ENCODE assay signal across 24 mouse cellular contexts in the genomic region with DNA sequence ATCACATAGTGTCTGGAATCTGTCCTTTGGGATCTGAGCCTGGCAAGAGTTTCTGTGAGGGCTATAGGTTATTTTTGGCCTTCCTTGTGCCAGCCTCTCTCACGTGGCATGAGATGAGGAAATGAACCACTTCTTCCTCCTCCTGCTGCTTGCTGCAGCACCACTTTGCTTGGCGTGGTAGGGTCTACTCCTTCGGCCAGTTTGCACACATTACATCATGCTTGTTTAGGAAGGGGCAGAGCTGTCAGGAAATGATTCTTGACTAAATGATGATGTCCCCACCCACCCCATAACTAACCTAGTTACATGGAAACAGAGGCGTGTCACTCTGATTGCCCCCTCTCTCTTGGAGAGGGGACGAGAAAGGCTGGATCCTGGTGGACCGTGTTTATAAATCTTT. TPM values are rescaled to one million over a fixed set of nuclear protein-coding genes. Genes with fewer than 3 reads are reported as not detected.
DNase-seq lines count a peak whose midpoint lies in the region; ATAC-seq and TF ChIP-seq lines count a peak whose summit lies in the region.
"Had no signal": no experiment of that assay in that cellular context is flagged by ENCODE, and none has a peak within 500 bp of the region (broad histone marks: within the 10 kb centered on the region; RNA-seq: fewer than 3 reads in every experiment).

No protein-coding gene starts in this region.

- H3K27ac ChIP-seq in lung, embryonic 16.5 days (ENCODE audit: low read length): no peak overlapping the region
- H3K27ac ChIP-seq in bone marrow macrophage, adult 2 months (ENCODE audit: insufficient read depth, low read depth, low read length): peak overlapping the region; percentile 86
- H3K27ac ChIP-seq in lung, postnatal 0 days (ENCODE audit: low read length): no peak overlapping the region
- H3K27ac ChIP-seq in intestine, postnatal 0 days (ENCODE audit: low read depth, low read length): no peak overlapping the region
- H3K27ac ChIP-seq in intestine, embryonic 15.5 days: no peak overlapping the region
- H3K27ac ChIP-seq: forebrain, embryonic 13.5 days; heart, embryonic 10.5 days; hindbrain, embryonic 12.5 days; kidney, postnatal 0 days; limb, embryonic 10.5 days; midbrain, embryonic 10.5 days; neural tube, embryonic 12.5 days had no signal

- peak; percentile 68 for TF ChIP-seq EP300 in lung, postnatal 0 days (IDR thresholded peaks at IDR 0.05)

- WGBS in lung, embryonic 16.5 days: 48% methylated on average over 6 of the region's 6 CpGs
- WGBS in lung, adult 2 months: 30% methylated on average over 6 of the region's 6 CpGs
- 53% methylated on average over 6 of the region's 6 CpGs for WGBS in lung, postnatal 0 days
- 42% methylated on average over 6 of the region's 6 CpGs for WGBS in intestine, postnatal 0 days
- 60% methylated on average over 6 of the region's 6 CpGs for WGBS in intestine, embryonic 15.5 days

- TF ChIP-seq CTCF in lung, adult 2 months (IDR thresholded peaks at IDR 0.05; ENCODE audit: insufficient read depth, low read length): no peak
- TF ChIP-seq CTCF in bone marrow macrophage, adult 2 months (IDR thresholded peaks at IDR 0.05; ENCODE audit: low read depth, low read length): no peak
- no peak for TF ChIP-seq CTCF in lung, postnatal 0 days (IDR thresholded peaks at IDR 0.05)
- TF ChIP-seq CTCF in intestine, postnatal 0 days (IDR thresholded peaks at IDR 0.05; ENCODE audit: low read depth): no peak

- H3K36me3 ChIP-seq in lung, embryonic 16.5 days (ENCODE audit: control insufficient read depth, insufficient read depth, low read length): no peaks in the 10 kb centered on the region
- H3K36me3 ChIP-seq in lung, postnatal 0 days (ENCODE audit: insufficient read depth, low read length): no peaks in the 10 kb centered on the region
- no peaks in the 10 kb centered on the region for H3K36me3 ChIP-seq in intestine, postnatal 0 days (ENCODE audit: control insufficient read depth, insufficient read depth)
- no peaks in the 10 kb centered on the region for H3K36me3 ChIP-seq in intestine, embryonic 15.5 days
- H3K36me3 ChIP-seq: G1E; heart, embryonic 10.5 days; hindbrain, embryonic 12.5 days; limb, embryonic 10.5 days; midbrain, embryonic 10.5 days; neural tube, embryonic 12.5 days had no signal

- H3K27me3 ChIP-seq in lung, embryonic 16.5 days (ENCODE audit: control insufficient read depth, insufficient read depth, low read depth, low read length): no peaks in the 10 kb centered on the region
- H3K27me3 ChIP-seq in lung, postnatal 0 days (replicated peaks; ENCODE audit: insufficient read depth, low read length): no peaks in the 10 kb centered on the region
- H3K27me3 ChIP-seq in intestine, postnatal 0 days (replicated peaks; ENCODE audit: control insufficient read depth, insufficient read depth, low read length): no peaks in the 10 kb centered on the region
- H3K27me3 ChIP-seq in intestine, embryonic 15.5 days (replicated peaks): no peaks in the 10 kb centered on the region
- H3K27me3 ChIP-seq: forebrain, embryonic 13.5 days; hindbrain, embryonic 12.5 days; neural tube, embryonic 12.5 days had no signal

- H3K4me3 ChIP-seq in lung, embryonic 16.5 days (ENCODE audit: low read length): no peak overlapping the region
- no peak overlapping the region for H3K4me3 ChIP-seq in lung, adult 2 months (replicated peaks; ENCODE audit: extremely low read depth, low read depth, low read length)
- H3K4me3 ChIP-seq in bone marrow macrophage, adult 2 months (ENCODE audit: insufficient read depth, low read length): no peak overlapping the region
- no peak overlapping the region for H3K4me3 ChIP-seq in lung, postnatal 0 days (ENCODE audit: low read depth, low read length)
- no peak overlapping the region for H3K4me3 ChIP-seq in intestine, postnatal 0 days (ENCODE audit: low read depth, low read length)
- no peak overlapping the region for H3K4me3 ChIP-seq in intestine, embryonic 15.5 days (replicated peaks)
- H3K4me3 ChIP-seq: forebrain, embryonic 13.5 days; heart, embryonic 10.5 days; hindbrain, embryonic 12.5 days; limb, embryonic 10.5 days; midbrain, embryonic 10.5 days; neural tube, embryonic 12.5 days had no signal

- 0 out of 2 replicates have a peak, but pooled peaks have one; percentile 9 for ATAC-seq in lung, embryonic 16.5 days (ENCODE audit: low read depth)
- peak; percentile 60 for ATAC-seq in lung, postnatal 0 days
- peak; percentile 57 for ATAC-seq in monocyte, adult 5-6 weeks (replicated peaks; ENCODE audit: insufficient number of reproducible peaks, low FRiP score, low TSS enrichment, poor library complexity, severe bottlenecking)
- no peak for ATAC-seq in intestine, postnatal 0 days
- no peak for ATAC-seq in intestine, embryonic 15.5 days
- ATAC-seq: CD4-positive, CD25-positive, alpha-beta regulatory T cell, adult 4 months; forebrain, embryonic 13.5 days had no signal

- H3K4me2 ChIP-seq in lung, embryonic 16.5 days (ENCODE audit: low read depth, low read length): no peak overlapping the region
- H3K4me2 ChIP-seq in lung, postnatal 0 days (replicated peaks; ENCODE audit: low read depth, low read length): no peak overlapping the region
- H3K4me2 ChIP-seq in intestine, postnatal 0 days (replicated peaks; ENCODE audit: low read depth): no peak overlapping the region
- no peak overlapping the region for H3K4me2 ChIP-seq in intestine, embryonic 15.5 days (replicated peaks)
- H3K4me2 ChIP-seq: forebrain, embryonic 13.5 days; hindbrain, embryonic 12.5 days; liver, embryonic 11.5 days; lung, embryonic 14.5 days; neural tube, embryonic 12.5 days had no signal

- no peaks in the 10 kb centered on the region for H3K9me3 ChIP-seq in lung, embryonic 16.5 days (ENCODE audit: control insufficient read depth, low read length)
- H3K9me3 ChIP-seq in lung, postnatal 0 days (ENCODE audit: low read length): no peaks in the 10 kb centered on the region
- H3K9me3 ChIP-seq in intestine, postnatal 0 days (ENCODE audit: control insufficient read depth): no peaks in the 10 kb centered on the region
- no peaks in the 10 kb centered on the region for H3K9me3 ChIP-seq in intestine, embryonic 15.5 days
- H3K9me3 ChIP-seq: forebrain, embryonic 13.5 days; heart, embryonic 10.5 days; hindbrain, embryonic 12.5 days; limb, embryonic 10.5 days; midbrain, embryonic 10.5 days; neural tube, embryonic 12.5 days had no signal

- no peak for DNase-seq in lung, adult 2 months
- peak; percentile 68 for DNase-seq in lung, postnatal 0 days (ENCODE audit: low spot score)
- no peak for DNase-seq in liver
- DNase-seq: adrenal gland, postnatal 25 days; cerebellum, adult 9-10 months; gastrocnemius, postnatal 14 days; lung, embryonic 14.5 days; spleen, adult 18-20 months; thymus, adult 2 months had no signal

- no peak for TF ChIP-seq POLR2A in lung, adult 2 months (IDR thresholded peaks at IDR 0.05; ENCODE audit: borderline replicate concordance, extremely low read depth, low read depth, low read length)
- no peak for TF ChIP-seq POLR2A in bone marrow macrophage, adult 2 months (IDR thresholded peaks at IDR 0.05; ENCODE audit: borderline replicate concordance, low read depth, low read length)

- peaks cover 22% of the 10 kb centered on the region for H3K4me1 ChIP-seq in lung, embryonic 16.5 days (replicated peaks; ENCODE audit: control insufficient read depth, insufficient read depth, low read length)
- H3K4me1 ChIP-seq in lung, adult 2 months (ENCODE audit: control insufficient read depth, insufficient read depth, low read length): peaks cover 44% of the 10 kb centered on the region
- H3K4me1 ChIP-seq in bone marrow macrophage, adult 2 months (ENCODE audit: control insufficient read depth, insufficient read depth, low read length): peaks cover 77% of the 10 kb centered on the region
- no peaks in the 10 kb centered on the region; the same call in 1 of the 2 replicates for H3K4me1 ChIP-seq in lung, postnatal 0 days (ENCODE audit: insufficient read depth, low read depth, low read length)
- no peaks in the 10 kb centered on the region for H3K4me1 ChIP-seq in intestine, postnatal 0 days (replicated peaks; ENCODE audit: control insufficient read depth, insufficient read depth, low read length)
- H3K4me1 ChIP-seq in intestine, embryonic 15.5 days (replicated peaks): 0 out of 2 replicates have a peak, but pooled peaks cover 2% of the 10 kb centered on the region
- H3K4me1 ChIP-seq: forebrain, embryonic 13.5 days had no signal

- H3K9ac ChIP-seq in lung, embryonic 16.5 days (ENCODE audit: low read length): no peak overlapping the region
- no peak overlapping the region for H3K9ac ChIP-seq in lung, postnatal 0 days (replicated peaks; ENCODE audit: low read depth)
- H3K9ac ChIP-seq in intestine, postnatal 0 days (ENCODE audit: low read depth, low read length): no peak overlapping the region
- no peak overlapping the region for H3K9ac ChIP-seq in intestine, embryonic 15.5 days
- H3K9ac ChIP-seq: forebrain, embryonic 13.5 days; hindbrain, embryonic 12.5 days; lung, embryonic 14.5 days; neural tube, embryonic 12.5 days had no signal

RNA-seq across cellular contexts. Expression of gene Prkch, which starts 28.6 kb away (rescaled TPM):
- 12.0 and 12.4 TPM in 2 replicates for polyA plus RNA-seq in lung, embryonic 16.5 days (2015; fragmentation: Nextera tagmentation; extraction: Ambion mirVana)
- 39.2 and 41.8 TPM in 2 replicates for polyA plus RNA-seq in lung, adult 2 months (2012; rRNA removed)
- polyA plus RNA-seq in bone marrow macrophage, adult 2 months (2012; ENCODE audit: insufficient read depth, insufficient read length, missing spikeins): 42.6 and 44.7 TPM in 2 replicates
- 20.0 and 20.9 TPM in 2 replicates for polyA plus RNA-seq in lung, postnatal 0 days (2015; fragmentation: Nextera tagmentation; extraction: Ambion mirVana)
- total RNA-seq in monocyte, adult 5-6 weeks (2017): 140 to 209 TPM (median 154 TPM) in 3 replicates
- 3.3 and 3.7 TPM in 2 replicates for polyA plus RNA-seq in intestine, postnatal 0 days (2015; fragmentation: Nextera tagmentation; extraction: Ambion mirVana)
- 7.3 and 7.7 TPM in 2 replicates for polyA plus RNA-seq in intestine, embryonic 15.5 days (2015; fragmentation: Nextera tagmentation; extraction: Ambion mirVana)
- polyA plus RNA-seq: G1E had no signal

Comparison
In these comparisons a context has a peak if more than half of its experiments do, and no peak if none do; other contexts are left out.
1. ATAC-seq: peak in lung, embryonic 16.5 days (single experiment), lung, postnatal 0 days (single experiment) and monocyte, adult 5-6 weeks (single experiment); none in intestine, postnatal 0 days (single experiment) and intestine, embryonic 15.5 days (single experiment).